Mouse (Mus musculus) adrenal gland, postnatal 0 days (tissue): ENCODE data around the gene Olfr1324. TPM values are rescaled to one million over a fixed set of nuclear protein-coding genes. Genes with fewer than 3 reads are reported as not detected.

ENCODE experiments used
- polyA plus RNA-seq: library from polyadenylated mRNA; unstranded; fragments of >200 nt; fragmentation: Nextera tagmentation; extraction: Ambion mirVana; gene quantifications from 2 replicates; pipeline ENCODE4 v1.2.1, GENCODE M21; 2015

The Olfr1324 gene
- polyA plus RNA-seq = not detected in 2 replicates

GRCm38 (mm10) chrX:50428398-50428797 is at the start of gene Olfr1324:
TSS of gene Olfr1324 (minus strand) at chrX:50428498.

